Mouse (Mus musculus) leukemia stem cell, adult 10-12 weeks (primary cell): Measurements from ENCODE around the gene Pold4. TPM values are rescaled to one million over a fixed set of nuclear protein-coding genes. Genes with fewer than 3 reads are reported as not detected.

Source experiments
- polyA plus RNA-seq: library from polyadenylated mRNA; stranded (reverse); fragments of >175 nt; gene quantifications from 2 replicates; pipeline ENCODE4 v1.2.3, GENCODE M21; 2012; ENCODE audit warnings: low replicate concordance

Gene Pold4
- 20.7 and 38.4 TPM in 2 replicates for polyA plus RNA-seq

GRCm38 (mm10) chr19:4231253-4232185 lies at the start of gene Pold4:
Gene Pold4, plus strand, starts transcription at chr19:4231899.

GRCm38 (mm10) chr19:4190831-4191334 lies 40.8 kb upstream of the Pold4 start, which contains the start of gene Tbc1d10c:
Gene Tbc1d10c, minus strand, starts transcription at chr19:4191284.

GRCm38 (mm10) chr19:4191528-4192250 lies 40.0 kb upstream of the Pold4 start, which contains the start of gene Ppp1ca:
Gene Ppp1ca, plus strand, starts transcription at chr19:4192065.

GRCm38 (mm10) chr19:4201291-4201909 lies 30.3 kb upstream of the Pold4 start, which contains the start of gene Rad9a:
Gene Rad9a, minus strand, starts transcription at chr19:4201662.

GRCm38 (mm10) chr19:4214071-4214770 lies 17.5 kb upstream of the Pold4 start, which contains the start of the genes Clcf1 and AC109138.7:
Gene Clcf1, plus strand, starts transcription at chr19:4214238.
Gene AC109138.7, plus strand, starts transcription at chr19:4214357.

GRCm38 (mm10) chr19:4268566-4269361 lies 37.1 kb downstream of the Pold4 start, which contains the start of gene Ssh3:
Gene Ssh3, minus strand, starts transcription at chr19:4269180.

GRCm38 (mm10) chr19:4282898-4283553 lies 51.3 kb downstream of the Pold4 start, which contains the start of gene Ankrd13d:
Gene Ankrd13d, minus strand, starts transcription at chr19:4283137.

Other genes starting within 250 kb of the Pold4 start
- gene Acy3, start 245.3 kb upstream of the Pold4 start, polyA plus RNA-seq: 4.2 and 13.1 TPM in 2 replicates
- not detected in 2 replicates for gene Tbx10, start 239.1 kb upstream of the Pold4 start, polyA plus RNA-seq
- gene Nudt8, start 231.3 kb upstream of the Pold4 start, polyA plus RNA-seq: 18.3 and 18.7 TPM in 2 replicates
- 5.0 TPM in 2 replicates for gene Gm49405, start 231.3 kb upstream of the Pold4 start, polyA plus RNA-seq
- 9.6 and 25.7 TPM in 2 replicates for gene Doc2g, start 228.6 kb upstream of the Pold4 start, polyA plus RNA-seq
- gene Ndufv1, start 219.1 kb upstream of the Pold4 start, polyA plus RNA-seq: 116 and 238 TPM in 2 replicates
- 87.4 and 343 TPM in 2 replicates for gene Gstp1, start 193.9 kb upstream of the Pold4 start, polyA plus RNA-seq
- 0.83 TPM in 1 of 2 replicates, not detected in the other for gene Gstp2, start 185.9 kb upstream of the Pold4 start, polyA plus RNA-seq
- 8.9 and 10.2 TPM in 2 replicates for gene Gstp3, start 172.3 kb upstream of the Pold4 start, polyA plus RNA-seq
- not detected in 2 replicates for gene Cabp2, start 150.3 kb upstream of the Pold4 start, polyA plus RNA-seq
- gene Cdk2ap2, start 134.7 kb upstream of the Pold4 start, polyA plus RNA-seq: 187 and 207 TPM in 2 replicates
- gene Pitpnm1, start 131.9 kb upstream of the Pold4 start, polyA plus RNA-seq: 116 and 152 TPM in 2 replicates
- 140 and 201 TPM in 2 replicates for gene Aip, start 106.0 kb upstream of the Pold4 start, polyA plus RNA-seq
- gene Gpr152, start 92.1 kb upstream of the Pold4 start, polyA plus RNA-seq: not detected in 2 replicates
- gene Cabp4, start 87.9 kb upstream of the Pold4 start, polyA plus RNA-seq: 0.80 and 4.6 TPM in 2 replicates
- 68.6 and 81.7 TPM in 2 replicates for gene Coro1b, start 83.3 kb upstream of the Pold4 start, polyA plus RNA-seq
- 311 and 444 TPM in 2 replicates for gene Ptprcap, start 78.3 kb upstream of the Pold4 start, polyA plus RNA-seq
- gene Rps6kb2, start 68.5 kb upstream of the Pold4 start, polyA plus RNA-seq: 165 and 201 TPM in 2 replicates
- gene Carns1, start 56.4 kb upstream of the Pold4 start, polyA plus RNA-seq: 2.9 and 5.8 TPM in 2 replicates
- 91.7 and 91.9 TPM in 2 replicates for gene Tbc1d10c, start 40.6 kb upstream of the Pold4 start, polyA plus RNA-seq
- gene Ppp1ca, start 39.8 kb upstream of the Pold4 start, polyA plus RNA-seq: 230 and 449 TPM in 2 replicates
- 31.9 and 46.0 TPM in 2 replicates for gene Rad9a, start 30.2 kb upstream of the Pold4 start, polyA plus RNA-seq
- gene Clcf1, start 17.7 kb upstream of the Pold4 start, polyA plus RNA-seq: 22.4 and 34.6 TPM in 2 replicates
- 2.6 and 21.1 TPM in 2 replicates for gene AC109138.7, start 17.5 kb upstream of the Pold4 start, polyA plus RNA-seq
- 5.1 and 6.5 TPM in 2 replicates for gene Ssh3, start 37.3 kb downstream of the Pold4 start, polyA plus RNA-seq
- gene Ankrd13d, start 51.2 kb downstream of the Pold4 start, polyA plus RNA-seq: 7.3 and 8.3 TPM in 2 replicates
- gene Grk2, start 74.3 kb downstream of the Pold4 start, polyA plus RNA-seq: 462 and 498 TPM in 2 replicates
- 52.8 and 66.9 TPM in 2 replicates for gene Kdm2a, start 166.4 kb downstream of the Pold4 start, polyA plus RNA-seq
- gene Rhod, start 207.5 kb downstream of the Pold4 start, polyA plus RNA-seq: not detected in 2 replicates
- gene Syt12, start 245.5 kb downstream of the Pold4 start, polyA plus RNA-seq: 0.09 TPM in 1 of 2 replicates, not detected in the other